Mouse (Mus musculus): ENCODE data around the gene Smc6. TPM values are rescaled to one million over a fixed set of nuclear protein-coding genes. Genes with fewer than 3 reads are reported as not detected.

Smc6 gene
- total RNA-seq, 2 experiments from 2014 or later, result 41.2 to 45.0 TPM

DNA sequence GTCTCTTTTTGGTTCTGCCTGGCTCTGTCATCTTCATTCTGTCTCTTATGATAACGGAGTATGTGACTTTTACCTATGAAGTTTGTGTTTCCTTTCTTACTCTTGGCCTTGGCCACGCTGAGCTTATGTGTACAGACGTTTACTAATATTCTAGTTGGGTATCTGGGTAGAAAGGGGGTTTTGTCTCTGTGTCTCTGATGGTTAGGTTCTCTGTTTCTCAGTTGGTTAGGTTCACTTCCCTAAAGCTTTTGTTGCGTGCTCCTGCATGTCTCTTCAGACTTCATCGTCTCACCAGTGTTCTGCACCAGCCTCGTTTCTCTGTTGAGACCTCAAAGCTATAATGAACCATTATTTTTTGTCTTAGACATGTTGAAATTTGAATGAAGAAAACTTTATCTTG lies 11.5 kb downstream of the Smc6 start:
- DNase-seq, result no peak
- intact Hi-C loops (cut with DNase I), result no loop called here

DNA sequence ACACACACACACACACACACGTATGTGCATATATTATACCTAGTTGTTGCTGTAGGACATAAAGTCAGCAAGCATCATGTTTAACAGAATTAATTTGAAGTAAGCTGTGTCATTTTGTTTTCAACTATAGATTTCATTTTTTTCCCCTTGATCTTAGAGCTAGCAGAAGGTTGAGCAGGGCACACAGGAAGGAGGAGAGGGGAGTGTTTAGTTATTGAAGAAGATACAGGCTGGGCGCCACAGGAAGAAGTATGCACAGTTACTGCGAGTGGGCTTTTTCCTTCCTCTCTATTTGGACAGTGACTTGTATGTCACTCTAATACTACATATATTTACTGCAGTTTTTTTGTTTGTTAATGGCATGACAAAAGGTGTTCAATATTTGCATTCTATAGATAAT lies 14.2 kb downstream of the Smc6 start:
- intact Hi-C loops (cut with DNase I), result loop anchor here (5.0 kb wide), 1 partner anchor 83 kb away; no protein-coding TSS in a partner anchor
- DNase-seq, result no peak

DNA sequence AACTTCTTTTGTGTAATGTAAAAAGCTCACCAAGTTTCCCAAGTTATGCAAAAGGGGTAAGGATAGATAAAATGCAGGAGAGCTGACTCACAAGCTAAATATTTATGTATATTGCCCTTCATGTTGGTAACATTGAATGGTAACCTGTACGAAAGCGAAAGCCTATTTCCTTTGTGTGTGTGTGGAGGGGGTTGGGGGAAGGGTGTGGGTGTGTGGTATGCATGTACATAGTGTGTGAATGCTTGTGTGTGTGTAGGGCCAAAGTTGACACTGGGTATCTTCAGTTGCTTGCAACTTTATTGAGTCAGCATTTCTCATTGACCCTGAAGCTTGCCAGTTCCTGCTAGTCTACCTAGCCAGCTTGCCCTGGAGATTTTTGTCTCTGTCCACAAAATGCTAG lies 15.9 kb downstream of the Smc6 start:
- intact Hi-C loops (cut with DNase I), result loop anchor here (5.0 kb wide), 1 partner anchor 84 kb away; no protein-coding TSS in a partner anchor
- DNase-seq, result no peak

DNA sequence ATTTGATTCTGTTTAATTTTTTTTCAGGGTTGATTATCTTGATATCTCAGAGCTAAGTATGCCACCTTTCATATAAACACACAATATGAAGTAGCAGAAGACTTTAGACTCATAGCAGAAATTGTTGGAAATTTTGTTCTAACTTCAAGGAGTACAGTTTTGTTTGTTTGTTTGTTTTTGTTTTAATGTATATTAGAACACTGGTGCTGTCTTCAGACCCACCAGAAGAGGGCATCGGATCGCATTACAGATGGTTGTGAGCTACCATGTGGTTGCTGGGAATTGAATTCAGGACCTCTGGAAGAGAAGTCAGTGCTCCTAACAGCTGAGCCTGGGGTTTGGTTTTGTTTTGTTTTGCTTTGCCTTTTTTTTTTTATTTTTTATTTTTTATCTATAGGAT lies 20.7 kb downstream of the Smc6 start:
- intact Hi-C loops (cut with DNase I), result no loop called here
- DNase-seq, result no peak

DNA sequence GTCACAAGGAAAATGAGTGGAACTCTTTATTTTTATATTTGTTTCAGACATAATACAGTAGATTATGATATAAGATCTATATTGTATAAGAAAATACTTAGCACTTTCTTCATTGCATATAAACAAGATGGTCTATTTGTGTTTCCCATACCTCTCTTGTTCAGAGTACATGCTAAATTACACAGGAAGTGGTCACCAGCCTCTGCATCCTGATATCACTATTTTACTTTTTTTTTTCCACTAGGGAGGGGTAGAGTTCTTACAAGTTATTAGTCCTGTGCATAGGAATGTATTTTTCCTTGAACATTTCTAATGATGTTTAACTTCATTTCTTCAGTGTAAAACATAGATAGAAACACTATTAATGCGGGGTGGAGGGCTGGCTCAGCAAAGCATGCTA lies 35.2 kb downstream of the Smc6 start:
- intact Hi-C loops (cut with DNase I), result no loop called here

DNA sequence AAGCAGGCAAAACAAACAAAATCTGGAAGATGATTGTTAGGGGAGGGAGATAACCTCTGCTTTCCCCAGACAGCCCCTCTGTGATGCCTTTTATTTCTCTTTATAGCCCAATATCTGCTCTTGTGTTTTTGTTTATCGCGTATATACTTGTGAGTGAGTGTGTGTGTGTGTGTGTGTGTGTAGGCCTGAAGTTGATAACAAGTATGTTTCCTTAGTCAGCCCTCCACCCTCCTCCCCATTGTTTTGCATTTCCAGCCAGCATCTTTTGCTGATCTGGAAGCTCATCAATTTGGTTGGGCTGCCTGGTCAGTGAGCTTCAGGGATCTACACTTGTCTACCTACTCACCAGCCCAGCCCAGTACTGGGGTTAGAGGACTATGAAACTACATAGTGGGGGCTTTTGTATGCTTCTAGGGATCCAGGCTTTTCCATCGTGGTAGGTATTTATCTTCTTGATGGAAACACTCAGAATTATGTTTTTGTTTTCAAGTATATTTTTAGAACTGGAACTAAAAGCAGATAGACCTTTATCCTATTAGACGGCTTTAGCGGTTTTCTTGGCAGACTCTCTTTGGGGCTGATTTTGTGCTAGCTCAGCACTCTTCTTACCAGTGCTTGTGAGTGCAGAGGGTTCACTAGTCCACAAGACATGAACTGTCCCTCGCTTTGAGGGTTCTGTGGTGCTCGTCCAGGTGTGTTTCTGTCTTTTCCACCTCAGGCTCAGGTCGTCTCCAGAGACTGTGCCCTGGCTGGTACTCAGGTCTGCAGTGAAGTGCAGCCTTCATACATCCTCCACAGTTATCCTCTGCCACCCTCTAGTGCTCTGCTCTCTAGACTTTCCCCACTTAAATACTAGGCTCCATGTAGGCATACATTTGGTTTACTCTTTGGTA lies 41.3 kb downstream of the Smc6 start:
- no peak for DNase-seq

More for the DNA sequence above, 35.2 kb downstream of the Smc6 start:
- no peak for DNase-seq

DNA sequence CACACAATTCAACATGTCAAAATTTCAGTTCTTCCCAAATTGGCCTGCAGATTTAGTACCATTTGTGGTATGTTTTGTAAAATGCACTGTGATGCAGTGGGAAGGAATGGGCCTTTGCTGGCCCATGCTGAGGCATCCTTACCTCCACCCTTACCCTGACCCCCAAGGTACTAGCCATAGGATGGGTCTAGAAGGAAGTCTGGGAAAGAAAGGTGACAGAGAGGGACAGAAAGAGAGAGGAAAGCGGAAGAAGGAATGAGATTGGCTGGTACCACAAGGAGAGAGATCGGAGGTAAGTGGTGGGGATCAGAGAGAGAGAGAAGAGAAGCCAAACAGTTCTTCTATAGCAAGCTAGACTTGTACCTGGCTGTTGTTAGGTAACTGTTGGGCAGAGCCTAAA lies 45.4 kb downstream of the Smc6 start:
- DNase-seq, result no peak
- intact Hi-C loops (cut with DNase I), result loop anchor here (10.0 kb wide), 1 partner anchor 1004 kb away; no protein-coding TSS in a partner anchor

More for the DNA sequence above, 41.3 kb downstream of the Smc6 start:
- intact Hi-C loops (cut with DNase I), result no loop called here

DNA sequence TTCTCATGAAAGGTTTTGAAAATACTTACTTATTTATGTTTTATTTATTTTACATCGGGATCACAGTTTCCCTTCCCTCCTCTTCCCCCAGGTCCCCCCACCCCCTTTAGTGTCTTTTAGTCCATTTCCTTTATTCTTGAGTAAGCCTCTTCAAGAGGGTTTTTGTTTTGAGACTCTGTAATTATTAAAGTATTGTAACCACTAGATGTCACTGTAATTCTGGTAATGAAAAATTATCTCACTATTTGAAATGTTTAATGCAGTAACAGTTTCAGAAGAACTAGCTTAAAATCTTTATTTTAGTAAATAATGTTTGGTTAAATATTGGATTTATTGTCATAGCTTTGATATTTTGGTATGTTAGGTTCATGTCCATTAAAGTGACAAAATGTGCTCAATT lies 48.2 kb downstream of the Smc6 start:
- DNase-seq, result no peak
- intact Hi-C loops (cut with DNase I), result loop anchor here (10.0 kb wide), 1 partner anchor 1001 kb away; no protein-coding TSS in a partner anchor

DNA sequence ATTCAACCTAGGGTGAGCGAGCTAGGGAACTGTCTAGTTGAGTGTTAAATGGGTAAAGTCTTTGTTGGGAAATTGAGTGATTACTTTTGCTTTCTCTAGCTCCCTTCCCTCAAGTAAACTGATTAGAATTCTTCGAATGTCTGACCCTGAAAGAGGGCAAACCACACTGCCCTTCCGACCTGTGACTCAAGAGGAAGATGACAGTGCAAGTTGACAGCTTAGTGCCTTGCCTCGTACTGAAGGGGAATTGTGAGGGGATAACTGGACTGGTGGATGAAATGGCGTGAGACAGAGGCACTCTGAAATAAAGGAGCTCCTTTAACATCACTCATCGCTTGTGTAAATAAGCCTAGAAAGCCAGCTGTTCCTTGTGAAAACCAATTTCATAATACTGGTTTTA lies 52.0 kb downstream of the Smc6 start:
- intact Hi-C loops (cut with DNase I), result loop anchor here (10.0 kb wide), 1 partner anchor 997 kb away; no protein-coding TSS in a partner anchor
- DNase-seq, result no peak

DNA sequence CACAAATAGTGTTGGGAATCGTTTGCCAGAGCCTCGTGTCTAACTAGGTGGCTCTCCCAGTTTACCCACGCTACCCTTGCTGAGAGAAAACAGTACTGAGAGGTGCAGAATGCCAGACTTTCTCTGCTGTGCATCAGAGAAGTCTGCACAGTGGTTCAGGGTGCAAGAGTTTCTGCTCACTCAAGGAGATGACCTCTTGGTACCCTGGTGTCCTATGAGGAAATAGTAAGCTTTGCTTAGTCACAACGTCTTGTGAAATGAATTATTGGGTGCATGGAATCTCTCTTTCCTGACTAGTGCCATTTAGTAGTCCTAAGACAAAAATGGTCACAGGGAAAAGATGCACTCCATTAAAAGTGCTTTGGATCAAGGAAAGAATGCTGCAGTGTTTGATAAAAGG lies 58.8 kb downstream of the Smc6 start:
- no peak for DNase-seq
- intact Hi-C loops (cut with DNase I), result no loop called here

DNA sequence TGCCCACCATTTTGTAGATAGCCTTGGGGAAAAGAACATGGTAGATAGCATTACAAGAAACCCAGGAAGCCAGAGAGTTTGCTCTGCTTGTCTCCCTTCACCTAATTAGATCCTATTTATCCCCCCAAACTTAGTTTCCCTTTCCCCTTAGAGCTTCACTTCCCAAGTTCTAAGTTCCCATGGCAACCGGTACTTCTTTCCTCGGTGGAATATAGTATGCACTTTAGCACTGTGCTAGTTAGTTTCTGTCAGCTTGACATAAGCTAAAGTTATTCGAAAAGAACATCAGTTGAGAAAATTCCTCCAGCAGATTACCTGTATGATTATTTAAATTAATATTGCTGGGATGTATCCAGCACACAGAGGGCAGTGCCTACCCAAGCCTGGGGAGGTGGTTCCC lies 60.8 kb downstream of the Smc6 start:
- intact Hi-C loops (cut with DNase I), result no loop called here

DNA sequence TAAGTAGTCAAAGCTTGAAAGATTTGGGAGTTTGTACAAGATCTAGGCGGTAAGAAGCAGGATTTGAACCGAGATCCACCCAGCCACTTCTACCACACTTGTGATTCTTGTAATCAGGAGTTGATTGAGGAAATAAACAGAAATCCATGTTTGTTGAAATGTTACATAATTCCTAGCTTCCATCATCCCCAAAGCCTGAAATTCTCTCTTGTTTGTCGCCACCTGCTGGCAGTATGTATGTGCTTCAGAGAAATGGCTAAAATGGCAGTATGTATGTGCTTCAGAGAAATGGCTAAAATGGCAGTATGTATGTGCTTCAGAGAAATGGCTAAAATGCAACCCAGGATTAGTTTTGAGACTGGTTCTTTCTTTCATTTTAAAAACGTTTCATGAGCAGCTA lies 71.2 kb downstream of the Smc6 start:
- DNase-seq, result peak; percentile 56 to 76
- intact Hi-C loops (cut with DNase I), result loop anchor here (5.0 kb wide), 1 partner anchor 140 kb away; no protein-coding TSS in a partner anchor

More for the DNA sequence above, 60.8 kb downstream of the Smc6 start:
- DNase-seq, result no peak

DNA sequence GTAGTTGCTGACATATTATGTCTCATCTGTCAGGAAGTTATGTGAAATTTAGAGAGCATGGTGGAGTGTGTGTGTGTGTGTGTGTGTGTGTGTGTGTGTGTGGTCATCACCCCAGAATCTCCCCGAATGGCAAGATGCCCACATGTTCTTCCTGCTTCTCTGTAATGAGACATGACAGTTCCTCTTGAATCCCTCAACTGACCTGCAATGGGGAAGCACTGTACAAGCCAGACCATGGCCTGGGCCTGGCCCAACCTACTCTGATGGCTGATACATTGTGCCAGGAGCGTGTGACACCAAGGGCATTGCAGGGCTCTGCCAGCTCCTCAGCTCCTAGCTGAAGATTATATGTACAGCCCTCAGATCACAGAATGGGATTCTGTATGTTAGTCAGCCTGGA lies 72.6 kb downstream of the Smc6 start:
- intact Hi-C loops (cut with DNase I), result loop anchor here (5.0 kb wide), 1 partner anchor 141 kb away; no protein-coding TSS in a partner anchor

DNA sequence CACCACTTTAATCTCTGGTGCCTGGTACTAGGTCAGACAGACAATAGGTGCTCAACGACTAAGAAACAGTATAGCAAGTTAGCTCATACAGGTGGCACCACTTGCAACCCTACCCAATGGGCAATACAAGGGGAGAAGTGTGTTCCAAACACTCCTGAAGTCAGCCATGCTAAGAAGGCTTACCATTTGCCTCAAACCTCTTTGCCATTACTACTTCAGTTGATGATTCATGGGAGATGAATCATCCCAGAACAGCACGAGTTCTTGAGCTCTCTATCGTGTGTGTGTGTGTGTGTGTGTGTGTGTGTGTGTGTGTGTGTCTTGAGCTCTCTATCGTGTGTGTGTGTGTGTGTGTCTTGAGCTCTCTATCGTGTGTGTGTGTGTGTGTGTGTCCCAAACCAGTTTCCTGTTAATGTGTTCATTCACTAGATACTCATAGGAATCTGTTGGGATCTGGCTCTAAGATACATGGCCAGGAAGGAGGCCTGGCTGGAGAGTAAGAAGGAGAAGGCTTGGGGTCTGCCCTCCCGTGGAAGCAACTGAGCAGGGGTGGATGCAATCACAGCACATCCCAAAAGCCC lies 76.4 kb downstream of the Smc6 start:
- DNase-seq, result no peak
- intact Hi-C loops (cut with DNase I), result no loop called here

More for the DNA sequence above, 72.6 kb downstream of the Smc6 start:
- peak in 1 of 2 experiments; percentile 4 for DNase-seq

DNA sequence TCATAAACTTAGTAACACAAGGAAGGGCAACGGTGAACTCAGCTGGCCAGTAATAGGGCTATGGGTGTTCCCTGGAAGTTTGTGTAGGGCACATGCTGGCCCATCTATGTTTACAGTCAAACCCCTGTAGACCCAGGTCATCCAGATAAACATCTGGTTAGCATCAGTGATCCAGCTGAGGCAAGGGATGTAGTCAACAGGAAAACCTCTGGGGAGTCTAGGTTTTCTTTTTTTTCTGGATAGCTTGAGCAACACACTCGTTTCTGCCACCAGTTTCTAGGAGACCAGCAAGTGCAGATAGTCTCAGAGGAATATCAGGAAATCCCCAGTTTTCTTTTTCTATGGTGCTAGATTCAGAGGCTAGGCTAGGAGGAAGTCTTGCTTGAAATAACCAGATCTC lies 80.3 kb downstream of the Smc6 start:
- intact Hi-C loops (cut with DNase I), result no loop called here
- DNase-seq, result no peak

DNA sequence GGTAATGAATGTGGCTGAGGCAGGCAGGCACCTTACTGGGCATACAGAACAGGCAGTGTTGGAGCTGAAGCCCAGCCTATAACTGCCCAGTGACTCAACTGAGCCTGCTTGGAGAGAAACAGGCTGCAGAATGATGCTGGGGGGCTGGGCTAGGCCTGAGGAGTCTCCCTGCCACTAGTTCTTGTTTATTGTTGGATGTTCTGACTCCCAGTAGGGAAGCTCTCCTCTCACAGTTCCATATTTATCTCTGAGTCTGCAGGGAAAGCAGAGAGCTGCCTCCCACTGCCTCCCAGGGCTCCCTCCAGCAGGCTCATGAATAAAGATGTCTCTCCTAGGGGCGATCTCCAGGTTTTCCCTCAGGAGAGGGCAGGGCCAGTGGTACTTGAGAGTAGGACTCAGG lies 82.7 kb downstream of the Smc6 start:
- intact Hi-C loops (cut with DNase I), result no loop called here
- DNase-seq, result no peak

DNA sequence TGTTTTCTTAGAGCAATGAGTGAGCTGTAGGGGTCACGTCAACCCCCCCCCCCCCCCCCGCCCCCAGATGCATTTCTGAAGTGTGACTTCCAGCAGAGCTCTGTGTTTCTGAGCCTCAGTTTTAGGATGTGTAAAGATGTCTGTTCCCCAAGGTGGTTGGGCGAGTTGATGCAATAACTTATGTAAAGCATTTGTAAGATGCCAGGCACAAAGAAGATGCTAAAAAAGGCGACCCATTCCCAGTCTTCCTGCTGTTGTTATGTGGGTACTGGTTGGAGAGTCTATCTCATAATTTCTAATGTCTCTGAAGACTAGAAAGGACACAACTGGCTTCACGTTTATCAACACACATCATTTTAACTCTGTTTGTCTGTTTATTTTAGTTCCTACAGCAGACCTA lies 84.2 kb downstream of the Smc6 start:
- intact Hi-C loops (cut with DNase I), result loop anchor here (2.0 to 5.0 kb wide), 2 partner anchors 87 to 797 kb away; partner anchors contain the start of gene Vsnl1

DNA sequence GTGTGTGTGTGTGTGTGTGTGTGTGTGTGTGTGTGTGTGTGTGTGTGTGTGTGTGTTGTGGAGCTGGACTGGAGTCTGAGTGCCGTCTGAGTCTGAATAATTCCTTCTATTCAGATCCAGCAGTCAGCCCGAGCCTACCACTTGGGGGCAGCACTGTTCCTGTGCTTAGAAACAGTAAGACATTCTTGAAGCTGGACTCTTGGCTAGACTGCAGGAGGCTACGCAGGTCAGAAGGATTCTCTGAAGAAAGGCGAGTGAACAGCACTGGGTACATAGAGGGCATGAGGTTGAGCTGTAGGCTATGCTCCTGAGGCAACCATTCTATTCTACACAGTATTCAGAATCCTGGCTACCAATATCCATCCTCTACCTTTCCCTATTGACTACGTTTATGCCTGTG lies 85.2 kb downstream of the Smc6 start:
- intact Hi-C loops (cut with DNase I), result loop anchor here (2.0 to 5.0 kb wide), 2 partner anchors 86 to 796 kb away; partner anchors contain the start of gene Vsnl1

More for the DNA sequence above, 84.2 kb downstream of the Smc6 start:
- DNase-seq, result no peak

DNA sequence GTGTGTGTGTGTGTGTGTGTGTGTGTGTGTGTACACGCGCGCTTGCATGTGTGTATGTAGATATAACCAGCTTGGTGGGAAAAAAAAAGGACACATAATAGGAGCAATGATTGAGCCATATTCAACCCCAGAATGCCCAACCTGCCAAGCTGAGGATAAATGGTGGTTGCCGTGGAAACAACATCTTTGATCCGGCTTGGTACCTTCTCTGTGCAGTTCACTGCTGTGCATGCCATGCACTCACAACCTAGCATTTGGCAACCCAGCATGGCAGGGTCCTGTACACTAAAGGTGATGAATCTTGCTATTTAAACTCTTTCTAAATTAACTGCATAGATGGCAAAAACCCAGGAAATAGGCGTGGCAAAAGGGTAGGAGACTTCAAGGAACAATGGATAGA lies 96.7 kb downstream of the Smc6 start:
- no peak for DNase-seq
- intact Hi-C loops (cut with DNase I), result no loop called here

More for the DNA sequence above, 85.2 kb downstream of the Smc6 start:
- DNase-seq, result peak; percentile 69 to 79

DNA sequence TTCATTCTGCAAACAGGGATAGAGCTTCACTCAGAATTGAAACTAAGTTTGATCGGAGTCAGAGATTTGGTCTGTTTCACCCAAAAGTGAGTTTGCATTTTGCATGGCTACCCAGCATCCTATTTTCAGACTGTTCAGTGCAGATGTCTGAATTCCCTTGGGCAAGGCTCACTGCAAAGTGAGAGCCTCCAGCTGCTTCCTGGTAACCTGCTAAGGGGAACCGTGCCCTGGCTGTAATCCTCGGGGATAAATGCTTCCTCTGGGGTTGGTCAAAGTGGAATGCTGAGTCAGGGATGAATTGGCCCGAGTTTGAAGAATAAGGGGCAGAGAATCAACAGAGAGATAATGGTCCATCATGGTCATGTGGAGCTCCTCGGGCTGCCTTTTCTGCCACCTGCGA lies 99.2 kb downstream of the Smc6 start:
- DNase-seq, result no peak
- intact Hi-C loops (cut with DNase I), result no loop called here

DNA sequence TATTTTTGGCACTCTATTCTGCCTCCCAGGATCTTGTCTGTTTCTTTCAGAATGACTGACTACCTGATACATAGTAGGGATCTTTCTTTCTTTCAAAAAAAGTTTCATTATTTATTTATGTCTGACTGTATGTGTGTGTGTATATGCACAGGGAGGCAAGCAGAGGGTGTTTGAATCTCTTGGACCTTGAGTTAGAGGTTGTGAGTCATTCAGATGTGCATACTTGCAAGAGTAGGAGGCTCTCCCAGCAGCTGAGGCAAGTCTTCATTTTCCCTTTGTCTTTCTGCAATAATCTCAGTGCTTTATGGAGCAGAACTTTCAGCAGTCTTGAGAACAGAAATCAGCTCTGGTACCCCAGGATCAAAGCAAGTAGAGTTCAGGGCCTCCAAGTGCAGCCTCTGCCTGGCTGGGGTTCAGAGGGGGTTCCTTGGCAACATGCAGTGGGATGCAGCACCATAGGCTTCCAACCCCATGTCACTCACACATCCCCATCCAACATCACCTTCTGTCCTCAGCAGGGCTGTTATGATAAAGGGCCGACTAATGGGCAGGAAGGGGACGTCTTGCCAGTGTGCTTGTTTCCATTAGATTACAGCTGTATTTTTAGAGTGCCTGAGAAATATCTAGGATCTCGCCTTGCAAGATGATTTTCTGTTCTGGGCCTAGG lies 101.5 kb downstream of the Smc6 start:
- no peak for DNase-seq
- intact Hi-C loops (cut with DNase I), result no loop called here
